Mouse (Mus musculus) kidney, adult 2 months (tissue): ENCODE data around the gene Ghrhr.

Experiments
- CTCF ChIP-seq: fragments of 200-500 bp; conservative IDR thresholded peaks from 2 replicates; pipeline ENCODE4 v1.5.1; 2011; ENCODE audit warnings: low read depth, mild to moderate bottlenecking, control low read depth, low read length, moderate library complexity, mixed read lengths; ENCODE audit not compliant: insufficient read depth, insufficient read length
- POLR2A ChIP-seq: fragments of 200-500 bp; IDR thresholded peaks from one replicate; pipeline ENCODE4 v1.6.1; 2011; ENCODE audit warnings: low read depth, low read length, control low read depth

DNA sequence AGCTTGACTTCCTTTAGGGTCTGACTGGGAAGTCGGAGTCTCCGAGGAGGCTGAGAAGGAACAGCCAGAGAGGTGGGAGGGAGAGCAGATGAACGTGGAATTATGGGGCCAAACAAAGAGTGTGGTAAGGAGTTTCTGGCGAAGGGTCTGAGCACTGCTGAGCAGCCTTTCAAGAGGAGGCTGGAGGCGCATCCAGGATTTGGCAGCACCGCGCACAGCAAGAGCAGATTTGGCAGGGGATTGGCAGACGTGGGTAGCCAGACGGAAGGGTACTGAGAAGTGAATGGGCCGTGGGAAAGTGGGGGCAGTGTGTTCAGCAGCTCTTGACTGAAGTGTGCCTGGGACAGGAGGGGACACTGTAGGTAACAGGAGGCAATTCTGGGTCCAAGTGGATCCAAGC lies 18.8 kb downstream of the Ghrhr start:
- TF ChIP-seq CTCF = no peak
- TF ChIP-seq POLR2A = no peak
